19 mouse cellular contexts compared by ENCODE assay signal in the genomic region with DNA sequence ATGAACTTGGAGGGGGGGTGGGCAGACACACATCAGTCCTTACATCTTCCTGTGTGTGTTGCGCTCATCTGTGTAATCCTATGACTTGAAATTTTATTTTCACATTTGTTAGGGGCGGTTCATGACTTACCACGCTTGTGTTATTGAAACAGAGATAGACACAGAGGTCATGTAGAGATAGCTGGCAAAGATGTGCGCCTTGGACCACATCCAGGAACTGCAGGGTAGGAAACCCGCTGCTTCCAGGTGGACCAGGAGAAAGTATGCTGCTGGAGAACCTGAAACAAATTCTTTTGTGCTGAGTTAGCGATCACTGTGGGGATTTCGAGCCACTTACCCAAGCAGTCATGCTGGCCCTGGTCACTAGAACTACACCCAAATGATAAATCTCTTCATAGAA.
"Had no signal": no experiment of that assay in that cellular context is flagged by ENCODE, and none has a peak within 500 bp of the region (broad histone marks: within the 10 kb centered on the region; RNA-seq: fewer than 3 reads in every experiment).

No protein-coding gene starts in this region.

- H3K27me3 ChIP-seq: midbrain, embryonic 12.5 days; neural tube, embryonic 13.5 days; neural tube, embryonic 15.5 days had no signal

- ATAC-seq: midbrain, embryonic 16.5 days had no signal

- H3K36me3 ChIP-seq: midbrain, embryonic 10.5 days; midbrain, embryonic 12.5 days; neural tube, embryonic 13.5 days; neural tube, embryonic 15.5 days had no signal

- DNase-seq: lung, adult 18-20 months; lung, embryonic 14.5 days; lung, postnatal 10 days; lung, postnatal 4 days; midbrain, embryonic 14.5 days; retina, postnatal 1 day; right cerebral cortex, adult 18-20 months; right cerebral cortex, postnatal 25 days; right cerebral cortex, postnatal 4 days; spleen, adult 18-20 months; thymus, adult 18-20 months; thymus, postnatal 14 days; thymus, postnatal 36 days had no signal

- H3K4me2 ChIP-seq: lung, embryonic 14.5 days; midbrain, embryonic 12.5 days; neural tube, embryonic 13.5 days; neural tube, embryonic 15.5 days had no signal

- H3K4me3 ChIP-seq: midbrain, embryonic 10.5 days; midbrain, embryonic 12.5 days; myocyte; neural tube, embryonic 13.5 days; neural tube, embryonic 15.5 days had no signal

- H3K4me1 ChIP-seq: midbrain, embryonic 10.5 days; midbrain, embryonic 12.5 days; neural tube, embryonic 13.5 days; neural tube, embryonic 15.5 days had no signal

- H3K9me3 ChIP-seq: midbrain, embryonic 10.5 days; midbrain, embryonic 12.5 days; neural tube, embryonic 13.5 days; neural tube, embryonic 15.5 days had no signal

- H3K27ac ChIP-seq: midbrain, embryonic 10.5 days; midbrain, embryonic 12.5 days; neural tube, embryonic 13.5 days; neural tube, embryonic 15.5 days had no signal

- H3K9ac ChIP-seq: lung, embryonic 14.5 days; midbrain, embryonic 12.5 days; neural tube, embryonic 13.5 days; neural tube, embryonic 15.5 days had no signal
